Mouse (Mus musculus) G1E (cell line): ENCODE measurements around the gene Rpa2. TPM values are rescaled to one million over a fixed set of nuclear protein-coding genes. Genes with fewer than 3 reads are reported as not detected.
"Not testable (repeated sequence)": the region's sequence is repeated elsewhere in the genome, so short reads cannot be mapped to it uniquely, and the experiment has no call there.

Experiments used
- ATAC-seq: 2 replicates; pipeline ENCODE4 v1.8.0; 2016; ENCODE audit warnings: mild to moderate bottlenecking; ENCODE audit not compliant: insufficient number of reproducible peaks, poor library complexity, low FRiP score, severe bottlenecking; ENCODE audit errors: extremely low read depth
- DNase-seq: peaks from one replicate; pipeline ENCODE4 v3.0.0; 2012; ENCODE audit warnings: low spot score
- H3K27me3 ChIP-seq: 2 replicates; pipeline ENCODE4 v1.6.1; 2012; ENCODE audit warnings: mild to moderate bottlenecking, low read length, inconsistent platforms; ENCODE audit not compliant: insufficient read depth
- H3K36me3 ChIP-seq: replicated peaks from 2 replicates; pipeline ENCODE3; 2012; ENCODE audit warnings: mild to moderate bottlenecking, inconsistent platforms
- H3K4me1 ChIP-seq: 2 replicates; pipeline ENCODE4 v1.6.1; 2012; ENCODE audit warnings: low read depth, low read length, inconsistent platforms, mixed read lengths; ENCODE audit not compliant: insufficient read depth
- H3K4me3 ChIP-seq: 2 replicates; pipeline ENCODE4 v1.5.1; 2012; ENCODE audit warnings: low read depth, mild to moderate bottlenecking, inconsistent platforms, low read length, moderate library complexity, mixed read lengths
- H3K9me3 ChIP-seq: replicated peaks from 2 replicates; pipeline ENCODE4 v1.6.1; 2012; ENCODE audit warnings: inconsistent platforms
- CTCF ChIP-seq: IDR thresholded peaks from 2 replicates; pipeline ENCODE4 v1.5.1; 2012; ENCODE audit warnings: low read depth, low read length, inconsistent platforms, mixed read lengths
- GATA1 ChIP-seq: IDR thresholded peaks from 2 replicates; pipeline ENCODE4 v1.6.1; 2012; ENCODE audit warnings: borderline replicate concordance, low read length, inconsistent platforms, mixed read lengths
- GATA2 ChIP-seq: IDR thresholded peaks from 2 replicates; pipeline ENCODE4 v1.6.1; 2012; ENCODE audit warnings: low read depth, low read length, inconsistent platforms, borderline replicate concordance
- POLR2AphosphoS5 ChIP-seq: IDR thresholded peaks from 2 replicates; pipeline ENCODE4 v1.6.1; 2012; ENCODE audit warnings: low read depth, low read length, inconsistent platforms; ENCODE audit not compliant: insufficient replicate concordance
- TAL1 ChIP-seq: conservative IDR thresholded peaks from 2 replicates; pipeline ENCODE4 v1.6.1; 2012; ENCODE audit warnings: low read depth, low read length, inconsistent platforms, mixed read lengths
- polyA plus RNA-seq: library from polyadenylated mRNA; stranded (reverse); fragments of >175 nt; gene quantifications from 2 replicates; pipeline ENCODE4 v1.2.3, GENCODE M21; 2012
- total RNA-seq, 2 experiments: library from RNA; stranded (forward) in 1 of 2; stranded (reverse) in 1 of 2; fragments of 200-1000 nt in 1 of 2; fragments of >200 nt in 1 of 2; fragmentation: Nextera tagmentation in 1 of 2; gene quantifications; 2 replicates each; pipeline ENCODE4 v1.2.3; 2014 to 2017

Rpa2 gene
- total and polyA plus RNA-seq, 3 experiments, result 48.8 to 109 (median 83.1) TPM

DNA sequence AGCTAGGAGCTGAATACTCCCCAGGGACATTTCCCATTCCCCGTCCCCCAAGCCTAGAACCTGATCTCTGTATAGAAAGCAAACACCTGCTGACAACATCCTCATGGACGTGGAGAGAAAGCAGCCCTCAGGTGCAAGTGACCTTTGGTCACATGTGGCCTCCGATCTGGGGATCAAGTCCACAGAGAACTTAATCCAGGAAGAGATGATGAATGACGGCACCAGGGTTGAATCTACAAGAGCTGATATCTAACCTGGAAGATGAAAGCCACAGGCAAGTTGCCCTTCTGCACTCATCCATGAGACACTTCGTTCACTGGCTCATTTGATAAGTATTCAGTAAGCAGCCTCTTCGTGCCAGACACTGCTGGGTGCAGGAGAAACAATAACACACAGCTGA, 5.5 kb upstream of the Rpa2 start:
- H3K4me3 ChIP-seq, result no peak overlapping the region
- H3K4me1 ChIP-seq, result peaks cover 8% of the 10 kb centered on the region
- H3K36me3 ChIP-seq, result no peaks in the 10 kb centered on the region
- DNase-seq (no peak), ATAC-seq (no peak)
- no peaks in the 10 kb centered on the region for H3K9me3 ChIP-seq
- H3K27me3 ChIP-seq, result peaks cover 32% of the 10 kb centered on the region
- TF ChIP-seq GATA2, result no peak

DNA sequence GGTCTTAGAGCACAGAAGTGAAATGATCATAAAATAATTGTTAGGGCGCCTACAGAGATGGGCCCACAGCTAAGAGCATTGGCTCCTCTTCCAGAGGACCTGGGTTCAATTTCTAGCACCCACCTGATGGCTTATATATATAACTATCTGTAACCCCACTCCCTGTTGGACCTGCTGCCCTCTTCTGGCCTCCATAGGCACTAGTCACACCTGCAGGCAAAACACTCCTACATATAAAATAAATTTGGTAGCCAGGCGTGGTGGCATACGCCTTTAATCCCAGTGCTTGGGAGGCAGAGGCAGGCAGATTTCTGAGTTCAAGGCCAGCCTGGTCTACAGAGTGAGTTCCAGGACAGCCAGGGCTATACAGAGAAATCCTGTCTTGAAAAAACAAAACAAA, 5.0 kb upstream of the Rpa2 start:
- not testable (repeated sequence) for ATAC-seq, H3K4me3 ChIP-seq, H3K9me3 ChIP-seq, H3K36me3 ChIP-seq, DNase-seq
- H3K27me3 ChIP-seq, result peaks cover 27% of the 10 kb centered on the region
- H3K4me1 ChIP-seq, result peaks cover 11% of the 10 kb centered on the region

DNA sequence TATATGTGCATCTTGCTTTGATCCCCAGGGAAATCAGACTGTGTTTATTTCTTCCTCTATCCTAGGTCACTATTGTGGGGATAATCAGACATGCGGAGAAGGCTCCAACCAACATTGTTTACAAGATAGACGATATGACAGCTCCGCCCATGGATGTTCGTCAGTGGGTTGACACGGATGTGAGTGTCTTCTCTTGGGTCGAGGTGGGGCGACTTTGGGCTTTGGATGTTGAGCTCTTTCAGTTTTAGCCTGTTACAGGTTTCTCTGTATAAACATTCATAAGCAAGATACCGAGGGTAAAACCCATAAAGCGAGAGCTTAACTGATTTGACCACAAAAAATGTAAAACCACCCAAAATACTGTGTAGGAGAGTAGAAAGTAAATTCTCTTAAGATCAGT, 3.6 kb downstream of the Rpa2 start:
- no peaks in the 10 kb centered on the region for H3K9me3 ChIP-seq
- H3K4me1 ChIP-seq, result peaks cover 40% of the 10 kb centered on the region
- H3K4me3 ChIP-seq, result no peak overlapping the region
- TF ChIP-seq GATA2, result no peak
- no peak for TF ChIP-seq TAL1
- no peak for TF ChIP-seq CTCF
- no peak for TF ChIP-seq GATA1
- no peak for ATAC-seq
- no peak for DNase-seq
- no peaks in the 10 kb centered on the region for H3K27me3 ChIP-seq
- peaks cover 75% of the 10 kb centered on the region for H3K36me3 ChIP-seq

DNA sequence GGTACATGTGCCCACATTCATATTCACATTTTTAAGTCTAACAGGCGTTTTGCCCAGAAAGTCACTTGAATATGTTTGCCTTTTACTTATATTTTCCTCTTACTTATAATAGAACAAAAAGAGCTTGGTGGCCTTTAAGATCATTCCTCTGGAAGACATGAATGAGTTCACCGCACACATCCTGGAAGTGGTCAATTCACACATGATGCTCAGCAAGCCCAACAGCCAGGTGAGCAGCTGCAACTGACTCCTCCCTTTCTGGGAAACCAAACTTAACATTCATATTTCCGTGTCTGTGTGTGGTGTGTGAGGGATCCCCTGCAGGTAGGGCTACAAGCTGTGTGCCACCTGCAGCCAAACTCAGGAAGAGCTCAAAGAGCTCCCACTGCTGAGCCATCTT, 6.8 kb downstream of the Rpa2 start:
- ATAC-seq (no peak), DNase-seq (no peak)
- Histone ChIP-seq H3K27me3 (no peaks in the 10 kb centered on the region), H3K4me3 (no peak overlapping the region), H3K4me1 (peaks cover 35% of the 10 kb centered on the region), H3K36me3 (peaks cover 99% of the 10 kb centered on the region), H3K9me3 (no peaks in the 10 kb centered on the region)
- TF ChIP-seq CTCF (no peak), POLR2AphosphoS5 (no peak), TAL1 (no peak), GATA1 (no peak), GATA2 (no peak)

DNA sequence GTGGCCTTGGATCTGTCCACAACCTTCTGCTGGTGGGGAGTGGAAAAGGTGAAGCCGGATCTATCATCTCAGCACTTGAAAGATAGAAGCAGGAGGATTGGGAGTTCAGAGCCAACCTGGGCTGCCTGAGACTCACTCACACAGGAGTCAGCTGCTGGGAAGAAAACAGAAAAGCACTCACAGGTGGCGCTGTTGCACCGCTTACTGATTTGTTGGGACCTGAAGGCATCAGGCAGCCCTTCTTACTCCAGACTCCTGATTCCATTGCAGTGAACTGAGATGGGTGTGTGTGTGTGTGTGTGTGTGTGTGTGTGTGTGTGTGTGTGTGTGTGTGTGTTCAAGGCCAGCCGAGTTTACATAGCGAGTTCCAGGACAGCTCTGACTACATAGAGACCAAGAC, 8.6 kb downstream of the Rpa2 start:
- DNase-seq (no peak), ATAC-seq (no peak)
- Histone ChIP-seq H3K27me3 (no peaks in the 10 kb centered on the region), H3K4me1 (peaks cover 30% of the 10 kb centered on the region), H3K4me3 (no peak overlapping the region), H3K36me3 (peaks cover 92% of the 10 kb centered on the region), H3K9me3 (no peaks in the 10 kb centered on the region)
- TF ChIP-seq GATA2 (no peak), CTCF (0 out of 2 replicates have a peak, but pooled peaks have one; percentile 7)

DNA sequence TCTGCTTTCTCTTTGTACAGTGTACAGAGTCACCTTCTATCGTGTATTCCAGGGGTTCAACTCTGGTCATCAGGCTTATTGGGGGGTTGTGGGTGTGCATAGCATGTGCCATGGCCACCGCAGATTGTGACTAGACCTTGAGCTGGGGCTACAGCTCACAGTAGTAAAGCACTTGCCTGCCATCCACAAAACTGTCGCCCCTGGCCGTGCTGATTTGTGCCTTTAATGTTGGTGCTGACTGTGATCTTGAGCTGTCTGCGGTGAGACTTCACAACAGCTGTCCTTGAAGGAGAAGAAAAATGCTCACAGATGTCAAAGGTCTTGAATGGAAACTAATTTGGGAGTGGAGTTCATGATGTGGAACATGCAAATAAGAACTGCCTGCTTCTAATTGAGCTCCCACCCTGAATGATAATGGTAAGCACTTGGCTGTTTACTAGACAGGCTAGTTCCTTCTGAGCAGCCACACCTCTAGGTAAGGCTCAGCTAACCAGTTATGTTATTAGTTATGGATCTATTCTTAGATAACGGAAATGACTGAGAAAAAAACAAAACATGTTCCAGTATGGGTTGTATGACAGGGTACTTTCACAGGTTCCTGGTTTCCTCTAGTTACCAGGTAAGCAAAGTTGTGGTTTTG, 10.6 kb downstream of the Rpa2 start:
- ATAC-seq, result no peak
- H3K36me3 ChIP-seq, result peaks cover 73% of the 10 kb centered on the region
- H3K4me1 ChIP-seq, result peaks cover 28% of the 10 kb centered on the region
- H3K27me3 ChIP-seq, result no peaks in the 10 kb centered on the region
- no peak for DNase-seq
- no peaks in the 10 kb centered on the region for H3K9me3 ChIP-seq
- H3K4me3 ChIP-seq, result no peak overlapping the region
- TF ChIP-seq POLR2AphosphoS5 (no peak), TAL1 (no peak), CTCF (no peak), GATA1 (no peak), GATA2 (no peak)

DNA sequence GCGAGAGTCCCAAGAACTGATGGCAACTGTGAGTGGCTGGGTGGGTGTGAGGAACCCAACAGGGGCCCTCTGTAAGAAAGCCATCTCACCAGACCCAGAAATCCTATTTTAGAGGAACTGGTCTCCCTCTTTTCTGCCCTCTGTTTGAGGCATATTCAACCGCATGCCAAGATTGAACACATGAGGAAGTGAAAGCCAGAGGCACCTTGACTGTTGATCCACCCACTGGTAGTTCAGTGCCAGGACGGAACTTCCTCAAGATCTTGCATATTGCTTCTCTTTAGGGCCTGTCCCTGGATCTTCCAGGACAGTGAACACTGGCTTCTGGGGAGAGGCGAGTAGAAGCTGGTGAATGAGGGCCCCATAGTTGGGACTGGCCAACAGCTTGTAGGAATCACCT, 12.2 kb downstream of the Rpa2 start:
- TF ChIP-seq POLR2AphosphoS5 (no peak), TAL1 (no peak), GATA1 (no peak), CTCF (no peak), GATA2 (no peak)
- H3K36me3 ChIP-seq, result peaks cover 57% of the 10 kb centered on the region
- H3K9me3 ChIP-seq, result no peaks in the 10 kb centered on the region
- peaks cover 36% of the 10 kb centered on the region for H3K4me1 ChIP-seq
- ATAC-seq (no peak), DNase-seq (no peak)
- no peak overlapping the region for H3K4me3 ChIP-seq
- no peaks in the 10 kb centered on the region for H3K27me3 ChIP-seq
